Mouse (Mus musculus) heart, adult 2 months (tissue): ENCODE measurements at regions not wholly inside any gene's neighbourhood (a gene's known extent, or its start where the extent isn't known, plus 50 kb on each side); places are given as distances from the start of the nearest gene placed in this dataset.

Experiments used
- CTCF ChIP-seq: fragments of 200-600 bp; IDR thresholded peaks from 2 replicates; pipeline ENCODE4 v1.8.1; 2022; ENCODE audit warnings: antibody characterized with exemption, mild to moderate bottlenecking, moderate library complexity
- EP300 ChIP-seq: fragments of 200-500 bp; IDR thresholded peaks from 2 replicates; pipeline ENCODE4 v1.6.1; 2011; ENCODE audit warnings: low read depth, low read length, control low read depth; ENCODE audit not compliant: insufficient read depth
- POLR2A ChIP-seq: fragments of 200-500 bp; IDR thresholded peaks from 2 replicates; pipeline ENCODE4 v1.6.1; 2011; ENCODE audit warnings: mild to moderate bottlenecking, low read depth, low read length, control low read depth; ENCODE audit not compliant: insufficient read depth

DNA sequence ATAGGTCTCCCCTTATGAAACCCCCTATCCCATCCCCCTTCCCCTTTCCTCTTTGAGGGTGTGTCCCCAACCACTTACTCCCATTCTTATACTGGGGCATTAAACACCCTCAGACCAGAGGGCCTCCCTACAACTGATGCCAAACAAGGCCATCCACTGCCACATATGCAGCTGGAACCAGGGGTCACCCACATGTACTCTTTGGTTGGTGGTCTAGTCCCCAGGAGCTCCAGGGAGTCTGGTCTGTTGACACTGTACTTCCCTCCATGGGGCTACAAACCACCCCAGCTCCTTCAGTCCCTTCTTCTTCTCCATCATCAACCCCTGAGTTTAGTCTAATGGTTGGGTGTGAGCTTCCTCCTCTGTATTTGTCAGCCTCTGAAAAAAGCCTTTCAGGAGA is 1030.8 kb upstream of the Prmt6 start:
- no peak for TF ChIP-seq CTCF
- TF ChIP-seq POLR2A: no peak
- no peak for TF ChIP-seq EP300
